Mouse (Mus musculus) skeletal muscle tissue, adult 2 months (tissue): Measurements from ENCODE around the gene Vmn2r114.
"Not testable (repeated sequence)": the region's sequence is repeated elsewhere in the genome, so short reads cannot be mapped to it uniquely, and the experiment has no call there.

Experiments used
- DNase-seq: peaks from one replicate; pipeline ENCODE4 v3.0.0-alpha.2; 2012; ENCODE audit warnings: low read depth, low spot score

The Vmn2r114 gene

GRCm38 (mm10) chr17:23312437-23312836 is at the start of gene Vmn2r114:
Gene Vmn2r114, minus strand, starts transcription at chr17:23312537.
- DNase-seq, result not testable (repeated sequence)

GRCm38 (mm10) chr17:23351644-23352043 is 39.3 kb upstream of the Vmn2r114 start:
- no peak for DNase-seq

GRCm38 (mm10) chr17:23343441-23343840 is 31.1 kb upstream of the Vmn2r114 start, which contains the start of gene Vmn2r115:
Gene Vmn2r115, plus strand, starts transcription at chr17:23343741.
- not testable (repeated sequence) for DNase-seq

- no peak for DNase-seq
Measured at GRCm38 (mm10) chr17:23330657-23331056, 18.3 kb upstream of the Vmn2r114 start.
